Mouse (Mus musculus): ENCODE results near the gene Hdac1. TPM values are rescaled to one million over a fixed set of nuclear protein-coding genes. Genes with fewer than 3 reads are reported as not detected.
A peak's percentile ranks its signal among the peaks of the same experiment; 100 is the strongest.

Hdac1 gene
- total RNA-seq, 2 experiments from 2014 or later: 12.5 to 17.5 TPM

GRCm38 (mm10) chr4:129511413-129512096 is 31.0 kb downstream of the Hdac1 start:
- no peak for DNase-seq

GRCm38 (mm10) chr4:129510723-129511412 is 31.6 kb downstream of the Hdac1 start:
- no peak for DNase-seq

GRCm38 (mm10) chr4:129509650-129510049 is 32.9 kb downstream of the Hdac1 start:
- no peak for DNase-seq

- peak in 1 of 2 experiments; percentile 16 for DNase-seq
These were observed 33.5 kb downstream of the Hdac1 start for GRCm38 (mm10) chr4:129508834-129509600.

- DNase-seq: peak in 1 of 2 experiments; percentile 51
These were observed 34.3 kb downstream of the Hdac1 start for GRCm38 (mm10) chr4:129508237-129508515.

GRCm38 (mm10) chr4:129507434-129508236 is 34.9 kb downstream of the Hdac1 start:
- peak in 1 of 2 experiments; percentile 54 for DNase-seq

- DNase-seq: no peak
These were observed 37.0 kb downstream of the Hdac1 start for GRCm38 (mm10) chr4:129505511-129505910.

GRCm38 (mm10) chr4:129502901-129503444 is 39.5 kb downstream of the Hdac1 start:
- peak in 1 of 2 experiments; percentile 24 for DNase-seq

- DNase-seq: no peak
These were observed 40.1 kb downstream of the Hdac1 start for GRCm38 (mm10) chr4:129502327-129502888.

- DNase-seq: peak; percentile 91 to 94
These were observed 41.6 kb downstream of the Hdac1 start for GRCm38 (mm10) chr4:129500607-129501566.

GRCm38 (mm10) chr4:129500017-129500416 is 42.5 kb downstream of the Hdac1 start:
- DNase-seq: no peak

- DNase-seq: no peak
These were observed 43.6 kb downstream of the Hdac1 start for GRCm38 (mm10) chr4:129498941-129499340.

GRCm38 (mm10) chr4:129496631-129497030 is 45.9 kb downstream of the Hdac1 start:
- peak; percentile 51 to 75 for DNase-seq

- DNase-seq: peak; percentile 36 to 53
These were observed 46.6 kb downstream of the Hdac1 start for GRCm38 (mm10) chr4:129495672-129496562.

GRCm38 (mm10) chr4:129494681-129495080 is 47.8 kb downstream of the Hdac1 start:
- DNase-seq: no peak

- DNase-seq: no peak
These were observed 51.3 kb downstream of the Hdac1 start, which contains the start of the genes Tssk3 and Fam229a for GRCm38 (mm10) chr4:129490972-129491880. Gene Tssk3 (minus strand): TSS chr4:129491022. Gene Fam229a (plus strand): TSS chr4:129491190.

GRCm38 (mm10) chr4:129481090-129481489 is 61.4 kb downstream of the Hdac1 start:
- DNase-seq: no peak

GRCm38 (mm10) chr4:129479863-129480262 is 62.6 kb downstream of the Hdac1 start:
- no peak for DNase-seq
